Mouse (Mus musculus): Measurements from ENCODE around the gene Ift88. TPM values are rescaled to one million over a fixed set of nuclear protein-coding genes. Genes with fewer than 3 reads are reported as not detected.

Ift88 gene
- polyA plus RNA-seq, 1 experiment, result 8.1 TPM

DNA sequence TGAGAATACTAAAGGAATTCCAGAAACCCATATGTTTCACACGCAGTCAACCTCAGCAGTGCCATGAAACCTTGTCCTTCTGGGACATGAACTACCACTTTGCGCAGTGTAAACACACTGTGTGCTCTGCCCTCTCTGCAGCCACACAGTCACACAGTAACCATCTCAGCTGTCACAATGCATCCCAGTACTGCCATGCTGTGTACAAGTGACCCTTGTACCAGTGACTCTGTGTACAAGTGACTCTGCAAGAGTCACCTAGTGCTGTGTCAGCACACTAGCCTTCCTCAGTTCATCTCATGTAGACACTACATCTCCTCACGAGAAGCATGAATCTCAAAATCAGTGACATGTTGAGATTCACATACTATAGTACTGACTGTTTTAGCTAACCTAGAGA, 108.7 kb downstream of the Ift88 start:
- DNase-seq (ENCODE audit: low read depth), result no peak

DNA sequence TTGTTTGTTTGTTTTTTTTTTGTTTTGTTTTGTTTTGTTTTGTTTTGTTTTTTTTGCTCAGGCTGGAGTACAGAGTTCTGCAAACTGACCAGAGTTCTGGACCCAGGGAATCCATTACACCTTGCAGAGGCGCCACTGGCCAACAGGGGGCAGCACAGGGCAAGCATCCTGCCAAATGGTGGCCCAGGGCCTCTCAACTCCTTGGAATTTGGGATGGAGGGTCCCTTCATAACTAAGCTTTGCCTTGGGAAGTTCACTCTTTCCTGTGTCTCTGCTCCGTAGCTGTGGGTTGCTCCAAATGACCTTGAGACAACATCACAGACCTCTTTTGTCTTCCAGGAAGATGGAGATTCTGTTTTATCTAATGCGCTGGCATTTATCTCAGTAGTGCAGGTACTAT, 109.4 kb downstream of the Ift88 start:
- no peak for DNase-seq (ENCODE audit: low read depth)

DNA sequence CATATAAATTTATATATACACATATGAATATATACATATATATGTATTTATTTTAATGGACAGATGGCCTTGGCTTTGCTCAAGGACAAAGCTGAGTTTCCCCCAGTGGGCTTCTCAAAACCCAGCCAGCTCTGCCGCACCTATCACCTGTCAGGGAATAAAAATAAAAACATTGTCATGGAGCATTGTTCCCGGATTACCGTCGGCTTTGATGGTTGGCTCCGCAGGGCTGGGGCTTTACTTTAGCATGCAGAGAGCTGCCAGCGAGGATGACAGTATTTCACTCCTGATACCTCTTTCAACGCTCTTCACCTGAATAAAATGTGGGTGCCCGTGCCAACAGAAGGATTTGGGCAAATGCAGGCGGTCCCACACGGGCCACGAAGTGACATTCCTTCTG, 110.0 kb downstream of the Ift88 start:
- DNase-seq (ENCODE audit: low read depth), result no peak

DNA sequence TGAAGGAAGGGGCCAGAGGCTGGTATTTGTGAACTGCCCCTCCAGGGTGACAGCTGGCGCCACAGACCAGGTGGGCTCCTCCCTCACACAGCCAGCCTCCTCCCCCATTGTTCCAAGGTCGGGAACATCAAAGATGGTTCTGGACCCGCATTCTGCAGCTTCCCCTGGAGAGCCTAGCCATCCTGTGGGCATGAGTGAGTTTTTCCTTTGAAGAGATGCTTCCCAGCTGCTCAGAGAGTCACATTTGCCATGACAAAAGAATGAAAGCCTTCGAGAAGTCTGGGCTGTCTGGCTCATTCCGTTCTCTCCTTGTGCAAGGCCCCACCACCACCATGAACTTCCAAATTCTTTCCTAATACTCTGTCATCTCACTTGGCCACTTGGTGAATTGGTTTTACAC, 110.5 kb downstream of the Ift88 start:
- no peak for DNase-seq (ENCODE audit: low read depth)

DNA sequence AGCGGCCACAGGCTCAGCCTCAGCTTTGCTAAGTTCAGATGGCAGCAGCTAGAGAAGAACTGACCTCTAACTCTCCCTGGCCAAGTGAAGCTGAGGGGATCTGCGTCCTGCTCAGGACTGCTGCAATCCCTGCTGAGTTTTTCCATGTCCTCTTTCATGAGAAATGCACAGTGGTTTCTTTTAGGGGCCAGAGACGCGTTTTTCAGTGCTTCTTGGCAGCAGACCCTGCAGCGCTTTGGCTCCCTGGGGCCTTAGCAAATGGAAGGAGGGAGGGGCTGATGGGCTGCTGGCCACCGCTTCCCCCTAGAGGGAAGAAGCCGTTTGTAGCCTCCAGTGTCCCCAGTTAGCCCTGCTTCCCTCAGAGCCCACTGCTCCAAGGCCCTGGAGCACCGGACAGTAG, 111.1 kb downstream of the Ift88 start:
- no peak for DNase-seq (ENCODE audit: low read depth)

DNA sequence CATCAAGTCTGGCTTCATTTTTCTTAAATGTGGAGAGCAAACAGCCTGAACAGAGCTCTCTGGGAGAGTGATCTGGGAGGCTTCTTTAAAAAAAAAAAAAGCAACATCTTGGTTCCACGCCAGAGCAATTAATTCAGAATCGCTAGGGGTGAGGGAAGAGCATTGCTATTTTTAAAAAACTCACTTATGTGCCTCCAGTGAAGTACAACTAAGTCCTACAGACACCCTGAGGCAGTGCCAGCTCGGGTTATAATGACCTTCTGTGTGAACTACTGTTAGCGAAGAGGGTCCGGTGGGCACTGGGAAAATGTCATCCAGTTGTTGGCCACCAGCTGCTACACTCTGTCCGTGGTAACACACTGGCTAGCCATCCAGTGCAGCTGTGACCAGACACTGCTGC, 111.8 kb downstream of the Ift88 start:
- DNase-seq (ENCODE audit: low read depth), result no peak

- no peak for DNase-seq (ENCODE audit: low read depth)
Observed at GRCm38 (mm10) chr14:57536820-57537219, 113.0 kb downstream of the Ift88 start.

GRCm38 (mm10) chr14:57537261-57538015, 113.6 kb downstream of the Ift88 start:
- DNase-seq (ENCODE audit: low read depth), result no peak

DNA sequence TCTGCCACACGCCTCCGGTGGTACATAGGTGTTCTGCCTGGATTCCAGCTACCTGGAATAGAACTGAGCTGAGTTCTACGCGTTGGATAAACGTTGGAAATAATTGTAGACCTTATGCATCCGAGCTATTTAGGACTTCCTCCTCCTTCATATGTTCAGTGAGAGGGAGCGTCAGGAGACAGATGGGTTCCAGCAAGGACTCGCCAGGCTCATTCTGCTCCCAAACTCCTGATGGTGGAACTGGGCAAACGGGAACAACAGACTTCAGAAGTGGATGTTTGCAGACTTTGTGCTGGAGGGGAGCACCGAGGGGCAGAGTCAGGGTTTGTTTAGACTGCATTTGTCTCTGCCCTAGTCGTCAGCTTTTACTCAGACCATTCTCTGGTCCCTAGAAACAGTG, 116.8 kb downstream of the Ift88 start:
- DNase-seq (ENCODE audit: low read depth), result no peak

GRCm38 (mm10) chr14:57542231-57542630, 118.4 kb downstream of the Ift88 start:
- no peak for DNase-seq (ENCODE audit: low read depth)

- DNase-seq (ENCODE audit: low read depth), result no peak
Observed at GRCm38 (mm10) chr14:57543420-57544039, 119.7 kb downstream of the Ift88 start.

- DNase-seq (ENCODE audit: low read depth), result no peak
Observed at GRCm38 (mm10) chr14:57545526-57545925, 121.7 kb downstream of the Ift88 start.

DNA sequence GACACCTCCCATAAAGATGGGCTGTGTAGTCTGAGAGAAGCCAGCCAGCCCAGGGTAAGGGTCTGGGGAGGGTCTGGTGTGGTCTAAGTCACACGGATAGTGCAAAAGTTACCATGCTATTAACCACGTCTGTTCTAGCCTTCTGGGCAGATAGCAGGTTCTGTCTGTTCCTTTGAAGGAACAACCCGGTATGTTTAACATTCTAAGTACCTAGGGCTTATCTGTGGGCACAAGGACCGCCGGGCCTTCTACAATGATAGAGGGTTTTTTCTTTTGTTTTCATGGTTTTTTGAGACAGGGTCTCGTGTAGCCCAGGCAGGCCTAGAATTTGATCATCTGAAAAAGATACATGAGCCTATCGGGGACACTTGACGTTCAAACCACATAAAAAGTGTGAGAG, 122.3 kb downstream of the Ift88 start:
- DNase-seq (ENCODE audit: low read depth), result no peak

DNA sequence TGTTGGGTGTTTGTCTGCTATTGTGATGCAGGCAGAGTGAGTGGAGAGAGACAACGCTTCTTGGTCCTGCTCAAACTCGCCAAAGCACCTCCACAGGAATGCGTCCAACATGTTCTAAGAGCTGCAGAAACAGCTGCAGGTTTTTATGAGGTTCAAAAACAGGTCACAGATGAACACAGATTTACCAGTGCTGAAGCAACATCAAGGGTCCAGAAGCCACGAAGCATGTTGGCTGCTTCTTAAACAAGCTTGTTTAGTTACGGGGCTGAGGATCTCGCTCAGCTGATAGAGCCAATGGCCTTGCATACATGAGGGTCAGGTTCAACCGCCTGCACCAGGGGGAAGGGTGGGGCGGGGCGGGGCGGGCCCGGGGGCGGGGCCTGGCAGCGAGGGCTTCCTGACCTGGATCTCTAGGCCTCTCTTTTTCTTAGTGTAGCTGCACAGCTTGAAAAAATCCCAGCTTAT, 122.7 kb downstream of the Ift88 start:
- DNase-seq (ENCODE audit: low read depth), result no peak

DNA sequence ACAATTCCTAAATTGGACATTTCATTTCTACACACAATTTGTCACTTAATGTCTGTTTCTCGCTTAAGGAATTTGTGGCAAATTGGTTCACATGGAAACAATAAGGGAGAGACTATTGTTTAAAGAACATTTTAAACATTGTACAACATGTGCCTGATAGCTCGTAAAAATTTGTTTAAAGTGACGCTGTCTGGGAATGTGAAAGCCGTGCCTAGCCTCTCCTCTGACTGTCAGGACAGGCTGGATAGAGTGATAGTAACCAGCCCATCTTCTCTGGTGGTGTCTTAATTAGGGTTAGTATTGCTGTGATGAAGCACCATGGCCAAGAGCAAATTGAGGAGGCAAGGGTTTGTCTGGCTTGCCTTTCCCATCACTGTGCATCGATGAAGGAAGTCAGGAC, 123.2 kb downstream of the Ift88 start:
- DNase-seq (ENCODE audit: low read depth), result no peak

GRCm38 (mm10) chr14:57552945-57553344, 129.1 kb downstream of the Ift88 start:
- no peak for DNase-seq (ENCODE audit: low read depth)

DNA sequence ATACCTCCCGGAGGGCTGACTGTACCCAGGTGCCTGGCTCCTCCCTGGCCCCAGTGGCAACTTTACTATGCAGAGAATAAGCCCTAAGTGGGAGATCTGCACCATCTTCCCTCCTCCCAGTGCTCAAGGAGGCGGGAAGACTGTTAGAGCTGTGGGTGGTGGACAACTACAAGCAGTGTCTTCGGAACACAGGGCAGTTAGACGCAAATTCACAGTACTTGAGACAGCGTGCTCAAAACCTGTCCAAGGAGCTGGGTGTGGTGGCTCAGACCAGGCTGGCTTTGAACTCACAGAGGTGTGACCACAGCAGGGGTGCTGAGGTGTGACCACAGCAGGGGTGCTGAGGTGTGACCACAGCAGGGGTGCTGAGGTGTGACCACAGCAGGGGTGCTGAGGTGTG, 130.6 kb downstream of the Ift88 start:
- no peak for DNase-seq (ENCODE audit: low read depth)

DNA sequence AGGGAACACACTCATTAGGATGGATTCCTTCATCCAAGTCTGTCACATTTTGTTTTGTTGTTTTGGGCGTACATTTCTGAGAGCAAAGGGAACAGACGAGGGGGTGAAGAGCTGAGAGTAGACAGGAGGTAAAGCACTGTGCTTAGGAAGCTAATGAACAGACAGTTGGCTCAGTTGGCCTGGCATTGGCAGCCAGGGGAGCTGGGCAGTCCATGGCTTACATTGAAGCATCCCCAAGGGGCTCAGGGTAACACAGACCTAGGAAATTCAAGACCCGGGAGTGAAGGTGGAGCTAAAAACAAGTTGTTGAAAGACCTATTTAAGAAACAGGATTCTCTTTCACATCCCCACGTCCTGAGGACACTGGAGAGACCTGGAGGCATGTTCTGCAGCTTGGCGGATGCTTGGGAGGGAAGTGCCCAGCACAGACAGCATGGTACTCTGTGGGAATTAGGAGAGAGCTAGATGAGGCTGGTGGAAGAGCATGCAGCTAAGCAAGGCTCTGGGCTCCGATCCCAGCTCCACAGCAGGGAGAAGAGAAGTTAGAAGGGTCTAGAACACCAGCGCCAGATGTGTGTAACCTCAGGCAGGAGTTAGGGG, 131.7 kb downstream of the Ift88 start:
- no peak for DNase-seq (ENCODE audit: low read depth)

GRCm38 (mm10) chr14:57556922-57557321, 133.1 kb downstream of the Ift88 start:
- DNase-seq (ENCODE audit: low read depth), result no peak

DNA sequence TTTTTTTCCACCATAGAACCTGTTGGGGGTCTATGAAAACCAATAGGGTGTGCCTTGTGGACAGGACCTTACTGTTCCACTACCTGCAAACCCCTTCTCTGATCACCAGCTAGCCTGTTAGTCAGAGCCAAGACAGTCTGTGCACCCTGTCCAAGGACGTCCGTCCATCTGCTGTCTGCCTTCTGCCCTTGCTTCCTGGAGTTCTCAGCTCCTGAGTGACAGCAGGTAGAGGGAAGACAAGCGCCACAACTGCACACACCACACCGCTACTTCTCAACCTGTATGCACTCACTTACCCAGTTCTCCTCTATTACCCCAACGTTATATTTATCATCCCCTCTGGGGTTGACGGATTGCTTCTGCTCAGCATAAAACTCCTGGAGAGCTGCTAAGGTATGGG, 141.8 kb downstream of the Ift88 start:
- no peak for DNase-seq (ENCODE audit: low read depth)

All from gonadal fat pad, adult 2 months (tissue).